Mouse (Mus musculus) spleen, adult 2 months (tissue): ENCODE results near the gene Slc6a9. TPM values are rescaled to one million over a fixed set of nuclear protein-coding genes. Genes with fewer than 3 reads are reported as not detected.
A peak's percentile ranks its signal among the peaks of the same experiment; 100 is the strongest.

ENCODE experiments used
- DNase-seq, 2 experiments: peaks; one replicate each; pipeline versions ENCODE4 v3.0.0 to v3.0.0-alpha.2; 2012 to 2021; ENCODE audit warnings: low spot score in 2 of 2, low read depth in 1 of 2
- H3K27ac ChIP-seq: fragments of 200-500 bp; 2 replicates; pipeline ENCODE4 v1.5.1; 2012; ENCODE audit warnings: low read length, inconsistent platforms; ENCODE audit not compliant: insufficient read depth
- H3K27me3 ChIP-seq: fragments of 200-500 bp; 2 replicates; pipeline ENCODE4 v1.6.1; 2012; ENCODE audit warnings: mild to moderate bottlenecking, moderate library complexity, low read length, inconsistent platforms; ENCODE audit not compliant: control insufficient read depth, insufficient read depth
- H3K36me3 ChIP-seq: fragments of 200-500 bp; 2 replicates; pipeline ENCODE4 v1.6.1; 2012; ENCODE audit warnings: mild to moderate bottlenecking, low read length, inconsistent platforms; ENCODE audit not compliant: control insufficient read depth, insufficient read depth
- H3K4me1 ChIP-seq: fragments of 200-500 bp; 2 replicates; pipeline ENCODE4 v1.6.1; 2011; ENCODE audit warnings: inconsistent platforms; ENCODE audit not compliant: control insufficient read depth, insufficient read depth, insufficient read length
- H3K4me3 ChIP-seq: fragments of 200-500 bp; 2 replicates; pipeline ENCODE4 v1.5.1; 2011; ENCODE audit warnings: mild to moderate bottlenecking, inconsistent platforms; ENCODE audit not compliant: insufficient read depth, insufficient read length; ENCODE audit errors: extremely low read depth
- CTCF ChIP-seq: fragments of 200-500 bp; IDR thresholded peaks from 2 replicates; pipeline ENCODE4 v1.5.1; 2011; ENCODE audit warnings: mild to moderate bottlenecking, inconsistent platforms; ENCODE audit not compliant: insufficient read depth, insufficient read length, insufficient replicate concordance; ENCODE audit errors: extremely low read depth
- POLR2A ChIP-seq: fragments of 200-500 bp; IDR thresholded peaks from 2 replicates; pipeline ENCODE4 v1.6.1; 2011; ENCODE audit warnings: low read depth, low read length, inconsistent platforms
- WGBS: fragments of 180-500 bp; shearing (Covaris S2); methylation state at CpG from one replicate; pipeline ENCODE4 v1.1.7; 2018; 5-methylcytosine and 5-hydroxymethylcytosine counted together
- polyA plus RNA-seq: library from polyadenylated mRNA; depleted of rRNA; stranded (reverse); fragments of >200 nt; gene quantifications from 2 replicates; pipeline ENCODE4 v1.2.3, GENCODE M21; 2012

Slc6a9 gene
- polyA plus RNA-seq, 1 experiment: 68.5 TPM

GRCm38 (mm10) chr4:117887920-117888319 is 53.6 kb downstream of the Slc6a9 start:
- peaks cover under 1% of the 10 kb centered on the region; the same call in 1 of the 2 replicates for H3K27me3 ChIP-seq
- peaks cover 15% of the 10 kb centered on the region; the same call in 1 of the 2 replicates for H3K36me3 ChIP-seq
- H3K4me3 ChIP-seq: no peak overlapping the region
- no peak for DNase-seq
- H3K27ac ChIP-seq: no peak overlapping the region
- TF ChIP-seq POLR2A (no peak), CTCF (no peak)
- 86% methylated on average over 2 of the region's 2 CpGs for WGBS
- peaks cover 15% of the 10 kb centered on the region; the same call in 1 of the 2 replicates for H3K4me1 ChIP-seq

- no peak for TF ChIP-seq POLR2A
- TF ChIP-seq CTCF: no peak
- Histone ChIP-seq H3K4me1 (peaks cover 12% of the 10 kb centered on the region; the same call in 1 of the 2 replicates), H3K36me3 (peaks cover 10% of the 10 kb centered on the region; the same call in 1 of the 2 replicates), H3K4me3 (no peak overlapping the region), H3K27me3 (no peaks in the 10 kb centered on the region), H3K27ac (no peak overlapping the region)
- WGBS: 94% methylated on average over 15 of the region's 15 CpGs
- DNase-seq: no peak
Observed at GRCm38 (mm10) chr4:117889471-117889870, 55.2 kb downstream of the Slc6a9 start.

- Histone ChIP-seq H3K4me3 (no peak overlapping the region), H3K27me3 (no peaks in the 10 kb centered on the region), H3K27ac (no peak overlapping the region), H3K4me1 (peaks cover 12% of the 10 kb centered on the region; the same call in 1 of the 2 replicates), H3K36me3 (peaks cover 4% of the 10 kb centered on the region; the same call in 1 of the 2 replicates)
- no peak for DNase-seq
- no peak for TF ChIP-seq CTCF
- TF ChIP-seq POLR2A: no peak
- WGBS: 93% methylated on average over 14 of the region's 14 CpGs
Observed at GRCm38 (mm10) chr4:117890031-117890430, 55.7 kb downstream of the Slc6a9 start.

- Histone ChIP-seq H3K4me3 (peak overlapping the region; percentile 73; the same call in 1 of the 2 replicates), H3K27ac (no peak overlapping the region), H3K27me3 (no peaks in the 10 kb centered on the region), H3K4me1 (peaks cover 12% of the 10 kb centered on the region; the same call in 1 of the 2 replicates), H3K36me3 (peaks cover 3% of the 10 kb centered on the region; the same call in 1 of the 2 replicates)
- 93% methylated on average over 8 of the region's 8 CpGs for WGBS
- DNase-seq: no peak
- TF ChIP-seq CTCF (no peak), POLR2A (no peak)
Observed at GRCm38 (mm10) chr4:117890750-117891149, 56.4 kb downstream of the Slc6a9 start.

- DNase-seq: peak; percentile 70 to 87
- Histone ChIP-seq H3K27me3 (no peaks in the 10 kb centered on the region), H3K4me1 (peaks cover 8% of the 10 kb centered on the region; the same call in 1 of the 2 replicates), H3K4me3 (peak within 1 kb of the TSS; percentile 73), H3K36me3 (peaks cover 2% of the 10 kb centered on the region; the same call in 1 of the 2 replicates), H3K27ac (no peak within 1 kb of the TSS)
- TF ChIP-seq CTCF: no peak
- WGBS: 1% methylated on average over 21 of the region's 21 CpGs
Observed at GRCm38 (mm10) chr4:117891738-117892161, 57.4 kb downstream of the Slc6a9 start, which contains the start of gene Dph2. Dph2 (minus strand) TSS chr4:117892032.

- Histone ChIP-seq H3K4me3 (no peak overlapping the region), H3K27ac (no peak overlapping the region), H3K4me1 (peaks cover 5% of the 10 kb centered on the region; the same call in 1 of the 2 replicates), H3K36me3 (peaks cover 4% of the 10 kb centered on the region; the same call in 1 of the 2 replicates), H3K27me3 (no peaks in the 10 kb centered on the region)
- WGBS: 29% methylated on average over 9 of the region's 9 CpGs
- DNase-seq: peak in 1 of 2 experiments; percentile 68
- TF ChIP-seq POLR2A (no peak), CTCF (no peak)
Observed at GRCm38 (mm10) chr4:117893376-117893775, 59.1 kb downstream of the Slc6a9 start.

GRCm38 (mm10) chr4:117894601-117895000 is 60.3 kb downstream of the Slc6a9 start:
- Histone ChIP-seq H3K36me3 (peaks cover 9% of the 10 kb centered on the region), H3K27me3 (no peaks in the 10 kb centered on the region), H3K4me3 (no peak overlapping the region), H3K27ac (no peak overlapping the region), H3K4me1 (peaks cover 5% of the 10 kb centered on the region; the same call in 1 of the 2 replicates)
- TF ChIP-seq POLR2A (no peak), CTCF (no peak)
- 95% methylated on average over 8 of the region's 8 CpGs for WGBS
- no peak for DNase-seq
